Mouse (Mus musculus) megakaryocyte, embryonic 14.5 days (primary cell): ENCODE data around the gene Six3.

Experiments used
- FLI1 ChIP-seq: IDR thresholded peaks from 2 replicates; pipeline ENCODE4 v1.6.1; 2012; ENCODE audit warnings: low read length, inconsistent platforms, mixed read lengths
- GATA1 ChIP-seq: IDR thresholded peaks from 3 replicates; pipeline ENCODE4 v1.6.1; 2012; ENCODE audit warnings: mixed read lengths, low read length, inconsistent platforms, borderline replicate concordance

DNA sequence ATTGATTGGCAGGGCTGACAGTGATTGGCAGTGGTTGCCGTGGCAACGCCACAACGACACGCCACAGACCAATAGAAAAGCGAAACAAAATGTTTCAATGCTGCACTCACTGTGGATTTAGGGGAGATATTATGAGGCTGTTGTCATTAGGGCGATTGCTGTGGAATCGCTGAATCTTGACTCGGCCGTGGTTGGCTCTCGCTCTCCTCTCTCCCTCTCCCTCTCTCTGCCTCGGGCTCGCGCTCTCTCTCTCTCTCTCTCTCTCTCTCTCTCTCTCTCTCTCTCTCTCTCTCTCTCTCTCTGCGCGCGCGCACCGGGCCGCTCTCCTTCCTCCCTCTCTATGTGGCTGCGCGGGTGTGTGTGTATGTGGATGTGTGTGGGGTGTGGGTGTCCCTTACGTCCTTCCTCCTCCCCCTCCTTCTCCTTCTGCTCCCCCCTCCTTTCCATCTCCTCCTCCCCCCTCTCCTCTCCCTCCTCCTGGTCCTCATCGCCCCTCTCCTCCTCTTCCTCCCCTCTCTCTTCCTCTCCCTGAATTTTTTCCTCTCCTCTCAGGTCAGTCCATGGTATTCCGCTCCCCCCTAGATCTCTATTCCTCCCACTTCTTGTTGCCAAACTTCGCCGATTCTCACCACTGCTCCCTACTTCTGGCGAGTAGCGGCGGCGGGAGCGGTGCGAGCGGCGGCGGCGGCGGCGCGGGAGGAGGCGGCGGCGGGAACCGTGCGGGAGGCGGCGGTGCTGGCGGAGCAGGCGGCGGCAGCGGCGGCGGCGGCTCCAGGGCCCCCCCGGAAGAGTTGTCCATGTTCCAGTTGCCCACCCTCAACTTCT, 7.5 kb downstream of the Six3 start:
- no peak for TF ChIP-seq FLI1
- TF ChIP-seq GATA1, result no peak
